Mouse (Mus musculus): ENCODE data around the gene Stard9.

DNA sequence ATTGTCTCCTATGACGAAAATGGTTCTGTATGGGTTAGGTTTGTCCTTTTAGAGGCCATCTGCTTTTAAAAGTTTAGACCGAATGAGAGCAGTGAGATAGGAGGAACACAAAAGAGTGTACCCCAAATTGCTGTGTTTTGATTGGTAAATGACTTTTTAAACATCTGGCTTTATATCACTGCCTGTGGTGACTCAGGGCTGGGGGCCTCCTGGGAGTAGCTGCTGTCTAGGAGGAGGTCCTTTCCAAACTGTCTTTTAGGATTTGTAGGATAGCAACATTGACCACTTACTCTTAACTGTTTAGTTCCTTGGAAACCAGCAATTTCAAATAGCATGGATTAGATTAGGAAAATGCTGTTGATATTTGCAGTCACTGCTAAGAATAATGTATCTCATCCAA is 1.3 kb downstream of the Stard9 start:
- no peak for TF ChIP-seq CTCF (IDR thresholded peaks at IDR 0.05; ENCODE audit: borderline replicate concordance, insufficient read depth, low read length)
- no peak for TF ChIP-seq POLR2A (IDR thresholded peaks at IDR 0.05; ENCODE audit: low read depth, low read length)

Measured in embryonic fibroblast, embryonic 13.5 days (primary cell).